Mouse (Mus musculus) embryonic facial prominence, embryonic 11.5 days (tissue): ENCODE data around the gene Akp3. TPM values are rescaled to one million over a fixed set of nuclear protein-coding genes. Genes with fewer than 3 reads are reported as not detected.
A peak's percentile ranks its signal among the peaks of the same experiment; 100 is the strongest.

Experiments
- ATAC-seq: fragments of 200-750 bp; cut with Nextera tagmentation; replicated peaks from 2 replicates; pipeline ENCODE4 v1.8.0; 2017; ENCODE audit warnings: low read depth; ENCODE audit not compliant: insufficient number of reproducible peaks, low FRiP score, low TSS enrichment
- DNase-seq: peaks from one replicate; pipeline ENCODE4 v3.0.0-alpha.2; 2015; ENCODE audit warnings: low spot score
- H3K27ac ChIP-seq: fragments of 300-500 bp; sonication (generic); replicated peaks from 2 replicates; pipeline ENCODE4 v1.5.1; 2014; ENCODE audit warnings: mild to moderate bottlenecking, low read depth, low read length, control low read depth
- H3K27me3 ChIP-seq: fragments of 300-500 bp; sonication (generic); 2 replicates; pipeline ENCODE4 v1.6.1; 2014; ENCODE audit warnings: mild to moderate bottlenecking, low read length, moderate library complexity, mixed read lengths; ENCODE audit not compliant: control insufficient read depth, insufficient read depth
- H3K36me3 ChIP-seq: fragments of 300-500 bp; sonication (generic); replicated peaks from 2 replicates; pipeline ENCODE4 v1.6.1; 2014; ENCODE audit warnings: low read depth, mild to moderate bottlenecking, low read length, moderate library complexity, mixed read lengths; ENCODE audit not compliant: control insufficient read depth, insufficient read depth
- H3K4me1 ChIP-seq: fragments of 300-500 bp; sonication (generic); 2 replicates; pipeline ENCODE4 v1.6.1; 2014; ENCODE audit warnings: low read length, mixed read lengths; ENCODE audit not compliant: control insufficient read depth, insufficient read depth
- H3K4me2 ChIP-seq: fragments of 300-500 bp; sonication (generic); 2 replicates; pipeline ENCODE4 v1.6.1; 2014; ENCODE audit warnings: low read depth, mild to moderate bottlenecking, control low read depth, low read length, moderate library complexity
- H3K4me3 ChIP-seq: fragments of 300-500 bp; sonication (generic); 2 replicates; pipeline ENCODE4 v1.5.1; 2014; ENCODE audit warnings: low read depth, low read length, control low read depth
- H3K9ac ChIP-seq: fragments of 300-500 bp; sonication (generic); replicated peaks from 2 replicates; pipeline ENCODE4 v1.6.1; 2014; ENCODE audit warnings: mild to moderate bottlenecking, control low read depth, low read length
- H3K9me3 ChIP-seq: fragments of 300-500 bp; sonication (generic); replicated peaks from 2 replicates; pipeline ENCODE4 v1.6.1; 2016; ENCODE audit warnings: mild to moderate bottlenecking, low read length, inconsistent platforms, mixed read lengths; ENCODE audit not compliant: control insufficient read depth
- WGBS: fragments of 180-500 bp; shearing (Covaris S2); extraction: QIAGEN DNeasy Blood & Tissue Kit; methylation state at CpG from one replicate; pipeline ENCODE4 v1.1.7; 2014; 5-methylcytosine and 5-hydroxymethylcytosine counted together
- polyA plus RNA-seq: library from polyadenylated mRNA; unstranded; fragments of >200 nt; fragmentation: Nextera tagmentation; extraction: Ambion mirVana; gene quantifications from 2 replicates; pipeline ENCODE4 v1.2.1, GENCODE M21; 2014

The Akp3 gene
- polyA plus RNA-seq: not detected in 2 replicates

DNA sequence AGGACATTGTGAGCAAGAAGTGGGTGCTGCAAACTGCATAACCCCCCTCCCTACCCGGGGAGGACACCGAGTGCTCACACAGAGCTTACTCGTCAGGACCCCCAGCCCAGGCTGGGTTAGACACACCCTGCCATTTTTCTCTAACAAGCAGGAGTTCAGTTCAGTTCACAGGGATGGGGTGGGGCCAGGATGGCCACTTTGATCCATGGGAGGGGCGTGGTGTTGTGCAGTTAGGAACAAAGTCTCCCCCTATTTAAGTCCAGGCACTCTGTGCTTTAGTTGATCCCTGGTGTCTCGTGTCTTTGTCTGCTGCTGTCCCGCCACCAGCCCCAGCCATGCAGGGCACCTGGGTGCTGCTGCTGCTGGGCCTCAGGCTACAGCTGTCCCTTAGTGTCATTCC, at the start of gene Akp3:
Gene Akp3 (plus strand): TSS at position 301 of the 400 bp plus-strand sequence.
- 81% methylated on average over 6 of the region's 6 CpGs for WGBS

DNA sequence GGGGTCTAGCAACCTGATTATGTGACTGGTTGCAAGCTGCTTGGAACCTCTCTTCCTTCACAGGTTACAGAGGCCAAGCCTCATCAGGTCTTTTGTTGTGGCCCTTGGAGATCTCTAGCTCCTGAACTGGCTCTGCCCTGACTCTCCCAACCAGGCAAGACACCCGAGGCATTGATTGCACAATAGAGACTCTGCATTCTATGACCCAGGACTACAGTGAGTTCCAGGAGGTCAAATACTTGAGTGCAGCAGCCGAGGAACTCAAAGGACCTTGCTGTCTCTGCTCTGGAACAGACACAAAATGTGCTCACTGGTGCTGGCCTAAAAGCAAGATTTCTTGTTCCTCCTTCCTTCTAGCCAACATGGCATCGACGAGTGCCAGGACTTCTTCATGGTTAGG, 38.6 kb upstream of the Akp3 start:
- H3K4me2 ChIP-seq: no peak overlapping the region
- no peak overlapping the region for H3K9ac ChIP-seq
- DNase-seq (no peak), ATAC-seq (no peak)
- no peaks in the 10 kb centered on the region for H3K4me1 ChIP-seq
- WGBS: 63% methylated on average over 4 of the region's 4 CpGs
- no peaks in the 10 kb centered on the region for H3K9me3 ChIP-seq
- no peaks in the 10 kb centered on the region for H3K27me3 ChIP-seq
- no peak overlapping the region for H3K4me3 ChIP-seq
- no peak overlapping the region for H3K27ac ChIP-seq
- no peaks in the 10 kb centered on the region for H3K36me3 ChIP-seq

More for the DNA sequence above, at the start of gene Akp3:
- Histone ChIP-seq H3K4me3 (no peak within 1 kb of the TSS), H3K36me3 (no peaks in the 10 kb centered on the region), H3K9me3 (no peaks in the 10 kb centered on the region), H3K27ac (no peak within 1 kb of the TSS), H3K4me2 (no peak within 1 kb of the TSS), H3K4me1 (no peaks in the 10 kb centered on the region), H3K9ac (no peak within 1 kb of the TSS), H3K27me3 (peaks cover 22% of the 10 kb centered on the region)
- no peak for DNase-seq
- ATAC-seq: no peak

DNA sequence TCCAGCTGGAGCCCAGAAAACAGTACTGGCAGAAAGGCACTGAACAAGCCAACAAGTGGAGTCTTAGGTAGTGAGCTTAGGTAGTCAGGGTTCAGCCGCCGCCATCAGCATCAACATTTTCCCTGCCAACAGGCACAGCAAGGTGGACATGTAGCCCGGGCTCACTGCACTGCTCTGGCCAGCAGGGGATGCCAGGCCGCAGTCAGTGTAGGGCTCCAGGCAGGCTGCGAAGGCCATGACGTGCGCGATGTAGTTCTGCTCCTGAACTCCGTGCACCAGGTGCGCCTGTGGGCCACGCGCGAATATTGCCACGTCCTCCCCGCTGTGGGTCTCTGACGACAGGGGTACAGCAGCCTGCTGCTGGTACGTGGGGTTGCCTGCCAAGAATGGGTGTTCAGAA, 37.8 kb upstream of the Akp3 start:
- Histone ChIP-seq H3K27me3 (no peaks in the 10 kb centered on the region), H3K4me1 (no peaks in the 10 kb centered on the region), H3K9me3 (no peaks in the 10 kb centered on the region), H3K9ac (no peak overlapping the region), H3K4me3 (no peak overlapping the region), H3K4me2 (no peak overlapping the region), H3K36me3 (no peaks in the 10 kb centered on the region), H3K27ac (no peak overlapping the region)
- DNase-seq: no peak
- 65% methylated on average over 17 of the region's 17 CpGs for WGBS
- no peak for ATAC-seq

DNA sequence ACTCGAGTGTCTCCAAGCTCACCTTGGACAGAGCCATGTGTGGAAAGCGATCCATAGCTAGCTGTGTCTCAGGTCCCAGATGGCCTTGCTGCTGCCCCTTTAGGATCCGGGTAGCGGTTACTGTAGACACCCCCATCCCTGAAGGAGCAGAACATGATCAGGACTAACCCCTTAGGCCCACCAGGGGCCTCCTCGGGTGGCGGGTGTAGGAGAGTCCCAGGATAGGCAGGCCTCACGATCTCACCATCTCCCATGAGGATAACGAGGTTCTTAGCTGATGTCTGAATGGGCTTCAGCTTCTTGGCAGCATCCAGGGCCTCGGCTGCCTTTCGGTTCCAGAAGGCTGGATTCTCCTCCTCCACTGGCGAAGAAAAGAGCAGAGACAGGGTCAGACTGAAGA, 35.5 kb upstream of the Akp3 start:
- Histone ChIP-seq H3K4me1 (no peaks in the 10 kb centered on the region), H3K9me3 (no peaks in the 10 kb centered on the region), H3K27ac (no peak overlapping the region), H3K36me3 (no peaks in the 10 kb centered on the region), H3K27me3 (no peaks in the 10 kb centered on the region), H3K4me3 (no peak overlapping the region), H3K4me2 (no peak overlapping the region), H3K9ac (no peak overlapping the region)
- no peak for ATAC-seq
- 90% methylated on average over 11 of the region's 11 CpGs for WGBS
- no peak for DNase-seq

DNA sequence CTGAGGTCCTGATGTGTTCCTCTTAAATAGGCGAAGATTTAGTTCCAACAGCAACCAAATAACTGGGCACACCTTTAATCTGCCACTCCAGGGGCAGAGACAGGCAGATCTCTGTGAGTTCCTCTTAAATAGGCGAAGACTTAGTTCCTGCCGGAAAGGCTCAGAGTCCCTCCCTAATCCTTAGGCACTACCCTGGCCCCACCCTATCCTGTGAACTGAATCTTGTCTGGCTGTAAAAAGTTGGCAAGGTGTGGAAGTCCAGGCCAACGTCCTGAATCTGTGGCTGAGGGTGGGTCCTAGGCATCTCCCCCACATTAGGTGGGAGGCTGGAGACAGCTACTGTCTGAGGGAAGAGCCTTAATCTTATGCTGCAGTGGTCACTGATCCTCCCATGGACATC, 34.9 kb upstream of the Akp3 start, which contains the start of gene Alppl2:
Gene Alppl2 (minus strand): TSS at position 101 of the 400 bp plus-strand sequence.
- Histone ChIP-seq H3K36me3 (no peaks in the 10 kb centered on the region), H3K4me1 (no peaks in the 10 kb centered on the region), H3K9me3 (no peaks in the 10 kb centered on the region), H3K9ac (no peak within 1 kb of the TSS), H3K27me3 (no peaks in the 10 kb centered on the region), H3K4me2 (no peak within 1 kb of the TSS), H3K4me3 (no peak within 1 kb of the TSS), H3K27ac (no peak within 1 kb of the TSS)
- ATAC-seq: no peak
- 75% methylated on average over 4 of the region's 4 CpGs for WGBS
- no peak for DNase-seq

DNA sequence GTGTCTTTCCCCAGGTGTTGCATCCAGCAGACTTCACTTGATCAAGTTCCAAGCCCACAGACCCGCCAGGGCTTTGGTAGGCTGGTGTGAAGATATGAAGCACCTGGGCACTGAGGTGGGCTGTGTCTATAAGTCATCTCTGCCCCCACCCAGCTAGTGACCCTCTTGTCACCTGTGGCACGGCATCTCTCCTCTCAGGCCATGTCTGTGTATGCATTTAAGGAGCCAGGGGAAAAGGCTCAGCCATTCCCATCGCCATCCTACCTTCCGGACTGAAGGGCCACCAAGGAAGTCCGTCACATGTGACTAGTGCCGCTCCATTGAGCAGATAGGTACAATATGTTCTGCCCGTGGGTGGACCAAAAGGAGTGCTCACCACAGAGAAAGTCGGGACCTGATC, 29.1 kb upstream of the Akp3 start:
- no peak overlapping the region for H3K27ac ChIP-seq
- 85% methylated on average over 8 of the region's 8 CpGs for WGBS
- ATAC-seq (no peak), DNase-seq (no peak)
- no peak overlapping the region for H3K4me2 ChIP-seq
- no peaks in the 10 kb centered on the region for H3K9me3 ChIP-seq
- H3K36me3 ChIP-seq: no peaks in the 10 kb centered on the region
- H3K4me1 ChIP-seq: no peaks in the 10 kb centered on the region
- H3K9ac ChIP-seq: no peak overlapping the region
- peaks cover 4% of the 10 kb centered on the region; the same call in 1 of the 2 replicates for H3K27me3 ChIP-seq
- H3K4me3 ChIP-seq: no peak overlapping the region

DNA sequence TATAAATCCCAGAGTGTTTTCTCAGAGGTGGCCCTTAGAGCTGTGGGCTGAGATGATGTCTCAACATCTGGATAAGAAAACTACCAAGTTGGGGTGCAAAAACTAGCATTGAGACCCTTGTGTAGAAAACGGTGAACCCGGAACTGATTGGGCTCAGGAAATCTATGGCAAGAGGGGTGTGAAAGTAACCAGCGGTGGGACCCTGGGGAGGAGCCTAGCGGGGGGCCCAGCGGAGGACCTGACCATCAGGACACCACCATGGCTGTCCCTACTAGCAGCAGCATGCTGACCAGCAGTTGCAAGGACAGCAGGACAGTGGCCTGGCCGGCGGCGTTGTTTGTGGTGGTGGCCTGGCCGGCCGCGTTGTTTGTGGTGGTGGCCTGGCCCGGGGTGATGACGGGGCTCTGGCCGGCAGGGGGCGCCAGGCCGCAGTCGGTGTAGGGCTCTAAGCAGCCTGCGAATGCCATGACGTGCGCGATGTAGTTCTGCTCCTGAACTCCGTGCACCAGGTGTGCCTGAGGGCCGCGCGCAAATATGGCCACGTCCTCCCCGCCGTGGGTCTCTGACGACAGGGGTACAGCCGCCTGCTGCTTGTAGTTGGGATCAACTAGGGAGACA, 26.3 kb upstream of the Akp3 start:
- no peaks in the 10 kb centered on the region for H3K4me1 ChIP-seq
- peaks cover 4% of the 10 kb centered on the region; the same call in 1 of the 2 replicates for H3K27me3 ChIP-seq
- H3K4me3 ChIP-seq: no peak overlapping the region
- peak; percentile 74 for DNase-seq
- WGBS: 11% methylated on average over 30 of the region's 30 CpGs
- peak overlapping the region; percentile 5 for H3K4me2 ChIP-seq
- H3K27ac ChIP-seq: no peak overlapping the region
- no peak overlapping the region for H3K9ac ChIP-seq
- peak; percentile 84; the same call in 1 of the 2 replicates for ATAC-seq
- H3K36me3 ChIP-seq: no peaks in the 10 kb centered on the region
- no peaks in the 10 kb centered on the region for H3K9me3 ChIP-seq

DNA sequence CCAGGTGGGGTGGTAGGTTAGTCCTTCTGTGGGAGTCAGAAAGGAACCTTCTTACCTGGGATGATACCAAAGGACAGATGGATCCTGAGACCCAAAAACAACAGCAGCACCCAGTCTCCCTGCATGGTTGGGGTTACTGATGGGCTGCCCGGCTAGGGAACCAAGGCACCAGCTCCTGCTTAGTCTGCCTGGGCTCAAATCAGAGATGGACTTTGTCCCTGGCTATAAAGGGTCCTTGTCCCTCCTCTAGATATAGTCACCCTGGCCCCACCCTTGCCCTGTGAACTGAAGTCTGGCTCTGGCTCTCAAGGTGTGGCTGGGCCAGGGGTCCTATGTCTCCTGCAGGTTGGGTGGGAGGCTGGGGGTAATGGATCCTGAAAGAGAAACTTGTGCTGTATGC, 23.4 kb upstream of the Akp3 start, which contains the start of gene Alpi:
Gene Alpi (minus strand): TSS at position 196 of the 400 bp plus-strand sequence.
- whole genome bisulfite sequencing: 92% methylated on average over 1 of the region's 1 CpGs
- Histone ChIP-seq H3K36me3 (no peaks in the 10 kb centered on the region), H3K27ac (no peak within 1 kb of the TSS), H3K9me3 (no peaks in the 10 kb centered on the region), H3K4me3 (no peak within 1 kb of the TSS), H3K4me2 (no peak within 1 kb of the TSS), H3K9ac (no peak within 1 kb of the TSS), H3K4me1 (no peaks in the 10 kb centered on the region), H3K27me3 (peaks cover 4% of the 10 kb centered on the region; the same call in 1 of the 2 replicates)
- DNase-seq: no peak
- no peak for ATAC-seq
